Mouse (Mus musculus) spleen, adult 2 months (tissue): ENCODE results near the gene Myh7. TPM values are rescaled to one million over a fixed set of nuclear protein-coding genes. Genes with fewer than 3 reads are reported as not detected.

Experiments
- DNase-seq, 2 experiments: peaks; one replicate each; pipeline versions ENCODE4 v3.0.0 to v3.0.0-alpha.2; 2012 to 2021; ENCODE audit warnings: low spot score in 2 of 2, low read depth in 1 of 2
- H3K27ac ChIP-seq: fragments of 200-500 bp; 2 replicates; pipeline ENCODE4 v1.5.1; 2012; ENCODE audit warnings: low read length, inconsistent platforms; ENCODE audit not compliant: insufficient read depth
- H3K27me3 ChIP-seq: fragments of 200-500 bp; 2 replicates; pipeline ENCODE4 v1.6.1; 2012; ENCODE audit warnings: mild to moderate bottlenecking, moderate library complexity, low read length, inconsistent platforms; ENCODE audit not compliant: control insufficient read depth, insufficient read depth
- H3K36me3 ChIP-seq: fragments of 200-500 bp; 2 replicates; pipeline ENCODE4 v1.6.1; 2012; ENCODE audit warnings: mild to moderate bottlenecking, low read length, inconsistent platforms; ENCODE audit not compliant: control insufficient read depth, insufficient read depth
- H3K4me1 ChIP-seq: fragments of 200-500 bp; 2 replicates; pipeline ENCODE4 v1.6.1; 2011; ENCODE audit warnings: inconsistent platforms; ENCODE audit not compliant: control insufficient read depth, insufficient read depth, insufficient read length
- H3K4me3 ChIP-seq: fragments of 200-500 bp; 2 replicates; pipeline ENCODE4 v1.5.1; 2011; ENCODE audit warnings: mild to moderate bottlenecking, inconsistent platforms; ENCODE audit not compliant: insufficient read depth, insufficient read length; ENCODE audit errors: extremely low read depth
- CTCF ChIP-seq: fragments of 200-500 bp; IDR thresholded peaks from 2 replicates; pipeline ENCODE4 v1.5.1; 2011; ENCODE audit warnings: mild to moderate bottlenecking, inconsistent platforms; ENCODE audit not compliant: insufficient read depth, insufficient read length, insufficient replicate concordance; ENCODE audit errors: extremely low read depth
- POLR2A ChIP-seq: fragments of 200-500 bp; IDR thresholded peaks from 2 replicates; pipeline ENCODE4 v1.6.1; 2011; ENCODE audit warnings: low read depth, low read length, inconsistent platforms
- WGBS: fragments of 180-500 bp; shearing (Covaris S2); methylation state at CpG from one replicate; pipeline ENCODE4 v1.1.7; 2018; 5-methylcytosine and 5-hydroxymethylcytosine counted together
- polyA plus RNA-seq: library from polyadenylated mRNA; depleted of rRNA; stranded (reverse); fragments of >200 nt; gene quantifications from 2 replicates; pipeline ENCODE4 v1.2.3, GENCODE M21; 2012

Gene Myh7
- polyA plus RNA-seq, 1 experiment, result not detected

GRCm38 (mm10) chr14:54968344-54968743 is 26.1 kb downstream of the Myh7 start:
- no peak for TF ChIP-seq CTCF
- TF ChIP-seq POLR2A, result no peak
- no peaks in the 10 kb centered on the region for H3K36me3 ChIP-seq
- no peaks in the 10 kb centered on the region for H3K4me1 ChIP-seq
- no peak overlapping the region for H3K4me3 ChIP-seq
- H3K27ac ChIP-seq, result no peak overlapping the region
- H3K27me3 ChIP-seq, result no peaks in the 10 kb centered on the region
- no peak for DNase-seq

GRCm38 (mm10) chr14:54967874-54968273 is 26.6 kb downstream of the Myh7 start:
- H3K27me3 ChIP-seq, result no peaks in the 10 kb centered on the region
- no peak overlapping the region for H3K4me3 ChIP-seq
- no peak overlapping the region for H3K27ac ChIP-seq
- H3K4me1 ChIP-seq, result no peaks in the 10 kb centered on the region
- H3K36me3 ChIP-seq, result no peaks in the 10 kb centered on the region
- DNase-seq, result no peak
- 94% methylated on average over 3 of the region's 3 CpGs for WGBS
- TF ChIP-seq POLR2A, result no peak
- no peak for TF ChIP-seq CTCF

GRCm38 (mm10) chr14:54966320-54966977 is 28.0 kb downstream of the Myh7 start, which contains the start of gene Myh6:
Gene Myh6 (minus strand): TSS chr14:54966927.
- TF ChIP-seq CTCF, result no peak
- TF ChIP-seq POLR2A, result no peak
- H3K27me3 ChIP-seq, result no peaks in the 10 kb centered on the region
- no peaks in the 10 kb centered on the region for H3K36me3 ChIP-seq
- no peak within 1 kb of the TSS for H3K4me3 ChIP-seq
- WGBS, result 80% methylated on average over 7 of the region's 7 CpGs
- no peak for DNase-seq
- no peaks in the 10 kb centered on the region for H3K4me1 ChIP-seq
- no peak within 1 kb of the TSS for H3K27ac ChIP-seq

- Histone ChIP-seq H3K36me3 (no peaks in the 10 kb centered on the region), H3K27me3 (no peaks in the 10 kb centered on the region), H3K27ac (no peak overlapping the region), H3K4me3 (no peak overlapping the region), H3K4me1 (no peaks in the 10 kb centered on the region; the same call in none of the 2 replicates)
- DNase-seq, result no peak
- 73% methylated on average over 6 of the region's 6 CpGs for WGBS
- TF ChIP-seq POLR2A (no peak), CTCF (no peak)
Measured at GRCm38 (mm10) chr14:54965631-54966030, 28.8 kb downstream of the Myh7 start.

GRCm38 (mm10) chr14:54965044-54965443 is 29.4 kb downstream of the Myh7 start:
- Histone ChIP-seq H3K4me1 (no peaks in the 10 kb centered on the region; the same call in none of the 2 replicates), H3K27ac (no peak overlapping the region), H3K4me3 (no peak overlapping the region), H3K27me3 (no peaks in the 10 kb centered on the region), H3K36me3 (no peaks in the 10 kb centered on the region)
- WGBS, result 86% methylated on average over 15 of the region's 15 CpGs
- DNase-seq, result no peak
- TF ChIP-seq CTCF, result no peak
- no peak for TF ChIP-seq POLR2A

- Histone ChIP-seq H3K27ac (no peak overlapping the region), H3K27me3 (no peaks in the 10 kb centered on the region), H3K4me3 (no peak overlapping the region), H3K36me3 (no peaks in the 10 kb centered on the region), H3K4me1 (no peaks in the 10 kb centered on the region; the same call in none of the 2 replicates)
- WGBS, result 88% methylated on average over 11 of the region's 11 CpGs
- DNase-seq, result no peak
- TF ChIP-seq POLR2A, result no peak
Measured at GRCm38 (mm10) chr14:54963727-54964126, 30.7 kb downstream of the Myh7 start.

- H3K4me3 ChIP-seq, result no peak overlapping the region
- WGBS, result 88% methylated on average over 7 of the region's 7 CpGs
- TF ChIP-seq POLR2A (no peak), CTCF (no peak)
Measured at GRCm38 (mm10) chr14:54962714-54963113, 31.7 kb downstream of the Myh7 start.

More at GRCm38 (mm10) chr14:54962714-54963113, 31.7 kb downstream of the Myh7 start:
- H3K27ac ChIP-seq, result no peak overlapping the region
- H3K36me3 ChIP-seq, result no peaks in the 10 kb centered on the region
- no peaks in the 10 kb centered on the region for H3K27me3 ChIP-seq
- DNase-seq, result no peak
- no peaks in the 10 kb centered on the region; the same call in none of the 2 replicates for H3K4me1 ChIP-seq
